Mouse (Mus musculus): ENCODE results near the gene Myo18a.

DNA sequence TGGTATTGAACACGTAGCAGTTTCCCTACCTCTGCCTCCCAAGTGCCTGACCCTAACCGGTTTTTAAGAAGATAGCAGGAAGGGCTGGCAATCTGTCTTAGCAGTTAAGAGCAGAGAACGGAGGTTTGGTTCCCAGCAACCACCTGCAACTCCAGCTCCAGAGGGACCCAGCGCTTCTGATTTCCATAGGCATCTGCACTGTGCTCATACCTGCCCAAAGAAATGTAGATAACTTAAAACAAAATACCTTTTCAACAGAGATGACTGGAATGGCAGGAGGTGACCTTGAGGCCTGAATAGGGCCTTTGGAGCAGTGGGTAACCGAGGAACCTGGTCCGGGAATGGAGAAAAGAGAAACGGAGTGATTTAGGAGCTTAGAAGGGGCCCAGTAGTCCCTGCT lies 24.5 kb upstream of the Myo18a start:
- TF ChIP-seq POLR2A (IDR thresholded peaks at IDR 0.05; ENCODE audit: control insufficient read depth, low read depth, low read length) (no peak), CTCF (IDR thresholded peaks at IDR 0.05; ENCODE audit: control insufficient read depth, insufficient read depth, insufficient replicate concordance, low read depth, low read length) (no peak)

All from testis, adult 2 months (tissue).